Mouse (Mus musculus) olfactory bulb, adult 2 months (tissue): ENCODE results near the gene Mocs1.

ENCODE experiments used
- CTCF ChIP-seq: fragments of 200-500 bp; IDR thresholded peaks from 2 replicates; pipeline ENCODE4 v1.5.1; 2012; ENCODE audit warnings: low read depth, mild to moderate bottlenecking, low read length, moderate library complexity; ENCODE audit not compliant: insufficient read depth
- POLR2A ChIP-seq: fragments of 200-500 bp; IDR thresholded peaks from 2 replicates; pipeline ENCODE4 v1.6.1; 2012; ENCODE audit warnings: mild to moderate bottlenecking, low read depth, low read length, moderate library complexity; ENCODE audit not compliant: insufficient read depth

- no peak for TF ChIP-seq POLR2A
- TF ChIP-seq CTCF, result no peak
Measured at GRCm38 (mm10) chr17:49464884-49465283, 36.7 kb downstream of the Mocs1 start.
